Mouse (Mus musculus) limb, embryonic 15.5 days (tissue): ENCODE results near the gene Slc17a9. TPM values are rescaled to one million over a fixed set of nuclear protein-coding genes. Genes with fewer than 3 reads are reported as not detected.

Experiments
- ATAC-seq: fragments of 200-750 bp; cut with Nextera tagmentation; 2 replicates; pipeline ENCODE4 v1.8.0; 2017; ENCODE audit warnings: low read depth, moderate TSS enrichment; ENCODE audit not compliant: insufficient number of reproducible peaks, low FRiP score, low TSS enrichment
- H3K27ac ChIP-seq: fragments of 300-500 bp; sonication (generic); 2 replicates; pipeline ENCODE4 v1.5.1; 2015; ENCODE audit warnings: moderate library complexity, mild to moderate bottlenecking, inconsistent platforms
- H3K27me3 ChIP-seq: fragments of 300-500 bp; sonication (generic); 2 replicates; pipeline ENCODE4 v1.6.1; 2015; ENCODE audit warnings: inconsistent platforms
- H3K36me3 ChIP-seq: fragments of 300-500 bp; sonication (generic); 2 replicates; pipeline ENCODE4 v1.6.1; 2015; ENCODE audit warnings: inconsistent platforms
- H3K4me1 ChIP-seq: fragments of 300-500 bp; sonication (generic); 2 replicates; pipeline ENCODE4 v1.6.1; 2015; ENCODE audit warnings: inconsistent platforms
- H3K4me2 ChIP-seq: fragments of 300-500 bp; sonication (generic); 2 replicates; pipeline ENCODE4 v1.6.1; 2015; ENCODE audit warnings: mild to moderate bottlenecking, inconsistent platforms
- H3K4me3 ChIP-seq: fragments of 300-500 bp; sonication (generic); 2 replicates; pipeline ENCODE4 v1.5.1; 2015; ENCODE audit warnings: mild to moderate bottlenecking, inconsistent platforms
- H3K9ac ChIP-seq: fragments of 300-500 bp; sonication (generic); 2 replicates; pipeline ENCODE4 v1.6.1; 2015; ENCODE audit warnings: inconsistent platforms
- H3K9me3 ChIP-seq: fragments of 300-500 bp; sonication (generic); 2 replicates; pipeline ENCODE4 v1.6.1; 2016; ENCODE audit warnings: inconsistent platforms
- WGBS: fragments of 180-500 bp; shearing (Covaris S2); methylation state at CpG from one replicate; pipeline ENCODE4 v1.1.7; 2015; 5-methylcytosine and 5-hydroxymethylcytosine counted together
- polyA plus RNA-seq: library from polyadenylated mRNA; unstranded; fragments of >200 nt; fragmentation: Nextera tagmentation; extraction: Ambion mirVana; gene quantifications from 2 replicates; pipeline ENCODE4 v1.2.1, GENCODE M21; 2015

Gene Slc17a9
- polyA plus RNA-seq, 1 experiment from 2014 or later: 1.7 TPM

- Histone ChIP-seq H3K4me2 (peak overlapping the region; percentile 89), H3K9ac (peak overlapping the region; percentile 93), H3K4me3 (peak overlapping the region; percentile 81), H3K27me3 (no peaks in the 10 kb centered on the region), H3K36me3 (peaks cover 10% of the 10 kb centered on the region; the same call in 1 of the 2 replicates), H3K4me1 (peaks cover 43% of the 10 kb centered on the region), H3K27ac (peak overlapping the region; percentile 96), H3K9me3 (no peaks in the 10 kb centered on the region)
- ATAC-seq: peak; percentile 95
- under 1% methylated on average over 66 of the region's 66 CpGs for WGBS
Observed at GRCm38 (mm10) chr2:180701767-180702621, 23.1 kb upstream of the Slc17a9 start.

GRCm38 (mm10) chr2:180702701-180703149 is 22.3 kb upstream of the Slc17a9 start:
- peak overlapping the region; percentile 96 for H3K27ac ChIP-seq
- H3K4me3 ChIP-seq: peak overlapping the region; percentile 81
- H3K4me1 ChIP-seq: peaks cover 43% of the 10 kb centered on the region
- no peak for ATAC-seq
- WGBS: 32% methylated on average over 4 of the region's 4 CpGs
- no peaks in the 10 kb centered on the region for H3K9me3 ChIP-seq
- peak overlapping the region; percentile 93 for H3K9ac ChIP-seq
- H3K4me2 ChIP-seq: peak overlapping the region; percentile 89
- peaks cover 13% of the 10 kb centered on the region; the same call in 1 of the 2 replicates for H3K36me3 ChIP-seq
- no peaks in the 10 kb centered on the region for H3K27me3 ChIP-seq

- H3K27me3 ChIP-seq: no peaks in the 10 kb centered on the region
- 64% methylated on average over 5 of the region's 5 CpGs for WGBS
- peaks cover 43% of the 10 kb centered on the region for H3K4me1 ChIP-seq
- peak overlapping the region; percentile 89; the same call in 1 of the 2 replicates for H3K4me2 ChIP-seq
- peak overlapping the region; percentile 81 for H3K4me3 ChIP-seq
- H3K36me3 ChIP-seq: peaks cover 13% of the 10 kb centered on the region; the same call in 1 of the 2 replicates
- no peak for ATAC-seq
- peak overlapping the region; percentile 96 for H3K27ac ChIP-seq
- H3K9me3 ChIP-seq: no peaks in the 10 kb centered on the region
- H3K9ac ChIP-seq: no peak overlapping the region
Observed at GRCm38 (mm10) chr2:180703175-180703574, 21.9 kb upstream of the Slc17a9 start.

- Histone ChIP-seq H3K4me2 (no peak overlapping the region), H3K27me3 (no peaks in the 10 kb centered on the region), H3K9me3 (no peaks in the 10 kb centered on the region), H3K4me3 (no peak overlapping the region), H3K4me1 (peaks cover 48% of the 10 kb centered on the region), H3K27ac (0 out of 2 replicates have a peak overlapping the region, but pooled peaks have one; percentile 17), H3K9ac (no peak overlapping the region), H3K36me3 (peaks cover 13% of the 10 kb centered on the region; the same call in 1 of the 2 replicates)
- ATAC-seq: no peak
- WGBS: 72% methylated on average over 3 of the region's 3 CpGs
Observed at GRCm38 (mm10) chr2:180703645-180704359, 21.3 kb upstream of the Slc17a9 start.

GRCm38 (mm10) chr2:180704591-180704990 is 20.5 kb upstream of the Slc17a9 start:
- Histone ChIP-seq H3K27me3 (no peaks in the 10 kb centered on the region), H3K9ac (no peak overlapping the region), H3K4me2 (no peak overlapping the region), H3K27ac (0 out of 2 replicates have a peak overlapping the region, but pooled peaks have one; percentile 17), H3K9me3 (no peaks in the 10 kb centered on the region), H3K4me1 (peaks cover 46% of the 10 kb centered on the region), H3K4me3 (no peak overlapping the region), H3K36me3 (peaks cover 13% of the 10 kb centered on the region; the same call in 1 of the 2 replicates)
- no peak for ATAC-seq
- WGBS: 72% methylated on average over 8 of the region's 8 CpGs

GRCm38 (mm10) chr2:180705066-180705465 is 20.0 kb upstream of the Slc17a9 start:
- no peak for ATAC-seq
- Histone ChIP-seq H3K27ac (no peak overlapping the region), H3K4me3 (no peak overlapping the region), H3K4me2 (no peak overlapping the region), H3K36me3 (peaks cover 13% of the 10 kb centered on the region; the same call in 1 of the 2 replicates), H3K9ac (no peak overlapping the region), H3K27me3 (no peaks in the 10 kb centered on the region), H3K9me3 (no peaks in the 10 kb centered on the region), H3K4me1 (peaks cover 41% of the 10 kb centered on the region)
- WGBS: 89% methylated on average over 3 of the region's 3 CpGs

- no peak for ATAC-seq
- peaks cover 32% of the 10 kb centered on the region for H3K4me1 ChIP-seq
- WGBS: 95% methylated on average over 5 of the region's 5 CpGs
- H3K9me3 ChIP-seq: no peaks in the 10 kb centered on the region
- no peak overlapping the region for H3K4me2 ChIP-seq
- no peak overlapping the region for H3K9ac ChIP-seq
- no peak overlapping the region for H3K27ac ChIP-seq
- H3K36me3 ChIP-seq: peaks cover 13% of the 10 kb centered on the region; the same call in 1 of the 2 replicates
- no peaks in the 10 kb centered on the region for H3K27me3 ChIP-seq
- H3K4me3 ChIP-seq: no peak overlapping the region
Observed at GRCm38 (mm10) chr2:180705975-180706374, 19.1 kb upstream of the Slc17a9 start.

- Histone ChIP-seq H3K9ac (peak overlapping the region; percentile 82), H3K36me3 (peaks cover 18% of the 10 kb centered on the region), H3K27me3 (no peaks in the 10 kb centered on the region), H3K4me1 (peaks cover 23% of the 10 kb centered on the region), H3K27ac (peak overlapping the region; percentile 89), H3K9me3 (no peaks in the 10 kb centered on the region), H3K4me2 (peak overlapping the region; percentile 68), H3K4me3 (peak overlapping the region; percentile 99)
- ATAC-seq: peak; percentile 50; the same call in 1 of the 2 replicates
- WGBS: under 1% methylated on average over 39 of the region's 39 CpGs
Observed at GRCm38 (mm10) chr2:180709023-180709922, 15.8 kb upstream of the Slc17a9 start.

GRCm38 (mm10) chr2:180709923-180710272 is 15.2 kb upstream of the Slc17a9 start, which contains the start of the genes Dido1 and Gid8:
TSS of gene Dido1 (minus strand) at chr2:180709999.
TSS of gene Gid8 (plus strand) at chr2:180710117.
- H3K27me3 ChIP-seq: no peaks in the 10 kb centered on the region
- peaks cover 18% of the 10 kb centered on the region for H3K4me1 ChIP-seq
- peak; percentile 93 for ATAC-seq
- peak within 1 kb of the TSS; percentile 99 for H3K4me3 ChIP-seq
- H3K9ac ChIP-seq: peak within 1 kb of the TSS; percentile 100
- H3K4me2 ChIP-seq: peak within 1 kb of the TSS; percentile 68
- peak within 1 kb of the TSS; percentile 93 for H3K27ac ChIP-seq
- under 1% methylated on average over 43 of the region's 43 CpGs for WGBS
- peaks cover 24% of the 10 kb centered on the region for H3K36me3 ChIP-seq
- H3K9me3 ChIP-seq: no peaks in the 10 kb centered on the region

- Histone ChIP-seq H3K4me3 (peak overlapping the region; percentile 99), H3K4me1 (peaks cover 16% of the 10 kb centered on the region), H3K4me2 (peak overlapping the region; percentile 54), H3K27ac (peak overlapping the region; percentile 93), H3K9ac (peak overlapping the region; percentile 100), H3K9me3 (no peaks in the 10 kb centered on the region), H3K36me3 (peaks cover 21% of the 10 kb centered on the region), H3K27me3 (no peaks in the 10 kb centered on the region)
- 2% methylated on average over 63 of the region's 64 CpGs for WGBS
- peak; percentile 20; the same call in 1 of the 2 replicates for ATAC-seq
Observed at GRCm38 (mm10) chr2:180710276-180711155, 14.5 kb upstream of the Slc17a9 start.
